Mouse (Mus musculus): ENCODE data around the gene Dnm3.

Dnm3 gene

DNA sequence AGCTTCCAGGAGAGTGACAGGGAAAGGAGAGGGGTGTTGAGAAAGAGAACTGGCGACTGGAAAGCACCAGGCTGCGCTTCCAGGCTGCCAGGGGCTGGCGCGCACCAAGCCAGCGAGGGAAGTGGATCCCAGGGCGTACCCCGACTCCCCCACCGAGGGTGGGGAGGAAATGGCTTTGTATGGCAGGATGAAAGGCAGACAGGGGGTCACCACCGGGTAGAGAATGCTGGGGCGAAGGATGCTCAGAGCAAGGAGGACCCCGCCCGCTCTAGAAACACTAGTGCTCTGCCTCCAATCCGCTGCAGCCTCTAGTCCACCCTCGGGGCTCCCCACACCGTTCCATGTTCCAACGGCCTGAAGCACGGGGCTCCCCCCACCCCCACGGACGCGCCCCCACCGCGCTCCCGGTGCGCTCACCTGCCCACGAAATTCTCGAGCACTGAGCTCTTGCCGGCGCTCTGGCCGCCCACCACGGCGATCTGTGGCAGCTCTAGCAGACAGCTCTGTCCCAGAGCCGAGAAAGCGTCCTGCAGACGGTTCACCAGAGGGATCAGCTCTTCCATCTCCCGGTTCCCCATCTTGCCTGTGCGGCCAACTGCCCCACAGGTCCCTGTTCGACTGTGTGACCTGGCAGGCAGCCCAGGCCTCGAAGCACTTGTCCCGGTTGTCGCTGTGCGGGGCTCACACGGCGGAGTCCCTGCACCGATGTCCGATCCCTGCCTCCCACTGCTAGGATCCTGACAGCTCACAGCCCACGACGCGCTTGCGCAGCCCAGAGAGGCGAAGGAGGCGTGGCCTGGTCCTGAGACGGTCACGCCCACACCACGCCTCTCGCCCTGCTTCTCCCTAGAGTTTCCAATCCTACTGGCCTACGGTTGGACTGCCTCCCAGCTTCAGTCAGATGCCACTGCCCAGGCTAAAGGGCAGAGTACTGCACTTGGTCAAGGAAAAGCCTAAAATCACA is at the start of gene Dnm3:
Dnm3 (minus strand) TSS at position 789 of the 964 bp plus-strand sequence.
- peak; percentile 88 for DNase-seq (ENCODE audit: low read depth, low spot score)

DNA sequence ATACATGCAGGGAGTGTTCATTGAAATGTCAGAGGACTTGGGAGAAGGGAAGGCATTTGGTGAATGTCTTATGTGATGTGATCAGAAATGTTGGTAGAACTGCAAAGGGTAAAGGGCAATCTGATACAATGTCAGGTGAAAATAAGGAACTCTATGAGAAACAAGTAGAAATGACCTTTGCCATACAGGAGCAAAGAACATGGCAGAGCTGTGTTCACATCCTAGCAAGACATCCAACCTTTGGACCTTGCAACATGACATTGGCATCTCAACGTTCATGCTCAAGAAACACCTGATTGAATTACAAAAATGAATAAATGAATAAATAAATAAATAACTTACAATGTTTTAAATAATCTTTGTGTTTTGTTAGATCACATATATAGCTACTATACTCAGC is 37.3 kb upstream of the Dnm3 start:
- no peak for DNase-seq (ENCODE audit: low read depth, low spot score)

DNA sequence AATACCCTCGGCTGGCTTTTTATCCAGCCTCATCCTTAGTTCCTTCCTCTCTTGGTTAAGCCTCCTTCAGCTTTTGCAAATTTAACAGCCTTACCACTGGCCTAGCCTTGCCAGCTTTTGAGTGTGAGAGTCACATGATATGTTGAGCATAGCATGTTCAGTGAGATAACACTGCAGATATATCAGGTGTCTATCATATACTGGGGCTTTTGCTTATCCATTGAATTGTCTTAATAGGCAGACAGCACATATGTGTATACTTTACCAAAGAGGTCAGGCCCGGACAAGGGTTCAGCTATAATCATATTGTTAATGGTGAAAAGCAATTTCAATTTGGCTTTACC is 32.2 kb upstream of the Dnm3 start:
- DNase-seq (ENCODE audit: low read depth, low spot score), result no peak

DNA sequence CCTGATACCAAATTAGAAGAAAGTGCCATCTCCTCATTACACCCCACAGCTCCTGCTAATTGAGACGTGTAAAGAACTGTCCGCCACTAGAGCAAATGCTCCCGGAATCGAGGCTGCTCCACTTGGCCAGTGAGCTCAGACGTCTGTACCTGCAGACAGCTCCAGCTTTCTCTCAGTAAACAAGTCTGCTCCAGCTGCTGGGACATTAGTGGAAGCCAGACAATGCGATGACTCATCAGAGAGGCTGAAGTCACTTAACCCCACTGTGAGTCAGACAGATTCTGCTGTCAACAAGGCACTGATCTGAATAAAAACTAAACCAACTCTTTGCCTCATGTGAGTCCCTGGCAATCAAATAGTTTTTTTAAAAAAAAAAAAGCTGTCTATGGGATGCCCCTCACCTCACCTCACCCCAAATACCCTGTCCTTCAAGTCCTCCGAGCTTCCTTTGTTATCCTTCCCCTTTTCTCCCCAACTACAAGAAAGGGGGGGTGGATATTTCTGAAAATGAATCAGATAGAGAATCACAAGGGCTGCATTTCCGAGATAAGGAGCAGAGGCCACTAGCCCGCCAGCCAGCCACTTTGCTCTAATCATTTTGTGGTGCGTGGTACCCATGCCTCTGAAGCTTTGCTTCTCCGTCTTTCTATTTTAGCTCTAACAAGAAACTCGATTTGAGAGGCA is 31.6 kb upstream of the Dnm3 start:
- no peak for DNase-seq (ENCODE audit: low read depth, low spot score)

DNA sequence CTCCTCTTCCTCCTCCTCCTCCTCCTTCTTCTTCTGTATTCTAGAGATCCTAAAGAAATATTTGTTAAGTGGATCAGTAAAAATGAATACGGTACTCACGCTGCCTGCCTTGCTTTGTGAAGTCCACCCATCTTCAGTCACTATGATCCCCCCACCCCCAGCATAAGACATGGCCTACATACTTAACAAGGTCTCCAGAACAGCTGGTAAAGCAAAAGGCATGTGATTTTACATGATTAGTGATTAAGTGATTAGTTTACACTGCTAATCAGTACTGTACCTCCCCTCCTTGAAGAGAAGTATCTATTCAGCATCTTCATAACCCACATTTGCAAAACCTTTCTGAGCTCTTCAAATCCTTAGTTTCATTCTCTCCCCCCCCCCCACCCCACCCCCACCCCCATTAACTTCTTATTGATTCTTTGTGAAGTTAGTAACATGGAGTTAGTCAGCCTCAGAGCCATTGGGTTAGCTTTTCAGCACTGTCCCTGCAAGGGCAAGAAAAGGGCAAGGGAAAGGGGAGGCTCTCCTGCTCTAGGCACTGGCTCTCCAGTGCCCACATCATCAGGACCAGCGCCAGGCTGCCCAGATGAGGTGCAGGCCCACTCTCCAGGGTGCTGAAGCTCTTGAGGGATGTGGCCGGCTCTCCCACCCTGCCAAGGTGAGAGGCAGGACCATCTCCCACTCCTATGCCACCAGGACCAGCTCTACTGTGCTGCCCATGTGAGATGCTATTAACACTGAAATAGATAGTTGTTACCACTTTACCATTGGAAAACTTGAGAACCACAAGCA is 30.6 kb upstream of the Dnm3 start:
- DNase-seq (ENCODE audit: low read depth, low spot score), result no peak

DNA sequence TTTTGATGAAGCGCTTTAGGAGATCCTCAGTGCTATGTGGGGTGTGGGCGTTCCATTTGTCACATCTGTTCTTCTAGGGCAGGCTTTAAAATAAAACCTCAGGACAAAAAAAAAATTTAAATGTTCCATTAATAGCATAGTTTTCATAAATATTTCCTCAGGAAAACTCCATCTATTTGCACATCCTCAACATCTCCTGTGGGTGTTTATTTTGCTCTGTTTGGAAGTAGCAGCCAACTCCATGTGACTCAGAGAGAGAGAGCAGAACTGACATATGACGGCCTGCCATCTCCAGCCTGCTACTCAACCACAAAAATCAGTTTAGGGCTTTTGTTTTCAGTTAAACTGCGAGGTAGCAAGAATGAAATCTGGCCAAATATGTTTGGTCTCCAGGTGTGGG is 28.7 kb upstream of the Dnm3 start:
- DNase-seq (ENCODE audit: low read depth, low spot score), result no peak

DNA sequence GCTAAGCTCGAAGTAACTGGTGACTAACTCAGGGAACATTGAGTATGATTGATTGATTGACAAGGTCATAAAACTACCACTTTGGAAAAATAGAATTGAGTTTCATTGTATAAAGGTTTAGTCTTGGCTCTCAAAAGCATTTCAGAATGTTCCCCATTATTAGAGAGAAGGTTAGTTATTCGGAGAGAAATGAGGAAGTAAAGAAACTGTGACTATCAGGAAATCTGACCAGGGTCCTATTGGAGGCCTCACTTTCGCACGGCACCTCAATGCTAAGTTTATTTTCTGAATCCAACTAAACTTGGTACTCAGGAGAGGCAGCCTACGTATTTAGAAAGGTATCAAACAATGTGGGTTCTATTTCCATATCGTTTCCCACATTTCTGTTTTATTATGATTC is 27.8 kb upstream of the Dnm3 start:
- no peak for DNase-seq (ENCODE audit: low read depth, low spot score)

DNA sequence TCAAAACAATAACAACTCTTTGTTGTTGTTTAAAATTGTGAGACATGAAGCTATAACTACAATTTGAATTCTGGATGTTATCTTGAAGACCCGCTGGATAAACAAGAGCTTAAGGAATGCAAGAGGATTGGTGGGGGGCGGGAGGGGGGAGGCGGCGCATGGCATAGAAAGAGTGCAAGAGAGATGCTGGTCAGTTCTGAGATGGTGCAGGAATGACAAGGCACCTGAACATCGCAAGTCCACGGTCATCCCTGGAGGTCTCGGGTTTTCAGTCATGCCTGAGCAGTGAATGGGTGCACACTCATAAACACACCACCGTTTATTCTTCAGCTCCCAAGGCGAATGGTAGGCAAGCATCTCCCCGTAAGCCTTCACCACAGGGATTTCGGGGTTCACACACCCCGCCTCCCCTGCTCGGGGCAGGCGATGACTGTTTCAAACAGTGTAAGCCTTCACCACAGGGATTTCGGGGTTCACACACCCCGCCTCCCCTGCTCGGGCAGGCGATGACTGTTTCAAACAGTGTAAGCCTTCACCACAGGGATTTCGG is 1.2 kb downstream of the Dnm3 start:
- no peak for DNase-seq (ENCODE audit: low read depth, low spot score)

DNA sequence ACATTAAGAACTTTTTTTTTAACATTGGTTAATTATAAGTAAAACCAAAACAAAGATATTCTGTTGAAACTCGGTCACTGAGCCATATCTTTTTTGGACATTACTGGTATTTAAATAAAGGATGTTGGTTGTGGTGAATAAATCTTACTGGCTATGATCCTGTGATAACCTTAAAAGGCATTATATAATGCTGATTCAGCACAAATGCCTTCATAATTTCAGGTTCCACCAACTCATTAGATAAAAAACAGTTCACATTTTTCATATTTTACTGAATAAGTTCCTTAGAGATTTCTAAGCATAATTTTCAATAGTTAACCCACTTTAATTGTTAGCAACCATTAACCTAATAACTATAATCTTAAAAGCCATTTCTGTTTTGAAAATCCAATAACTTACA is 4.9 kb downstream of the Dnm3 start:
- DNase-seq (ENCODE audit: low read depth, low spot score), result no peak

DNA sequence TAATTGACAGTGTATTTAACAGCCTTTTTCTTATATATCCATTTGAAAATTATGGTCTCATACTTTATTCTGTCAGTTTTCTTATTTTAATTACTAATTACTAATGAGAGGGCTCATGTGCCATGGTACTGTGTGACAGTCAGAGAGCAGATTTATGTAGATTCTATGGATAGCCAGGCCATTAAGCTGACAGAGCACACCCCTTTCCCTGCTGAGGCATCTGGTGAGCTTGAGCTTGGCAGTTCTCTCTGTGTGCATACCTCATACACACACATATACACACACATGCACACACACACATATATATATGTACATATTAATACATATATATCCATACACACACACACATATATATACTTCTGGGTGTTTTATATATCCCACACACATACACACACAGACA is 6.7 kb downstream of the Dnm3 start:
- DNase-seq (ENCODE audit: low read depth, low spot score), result no peak

DNA sequence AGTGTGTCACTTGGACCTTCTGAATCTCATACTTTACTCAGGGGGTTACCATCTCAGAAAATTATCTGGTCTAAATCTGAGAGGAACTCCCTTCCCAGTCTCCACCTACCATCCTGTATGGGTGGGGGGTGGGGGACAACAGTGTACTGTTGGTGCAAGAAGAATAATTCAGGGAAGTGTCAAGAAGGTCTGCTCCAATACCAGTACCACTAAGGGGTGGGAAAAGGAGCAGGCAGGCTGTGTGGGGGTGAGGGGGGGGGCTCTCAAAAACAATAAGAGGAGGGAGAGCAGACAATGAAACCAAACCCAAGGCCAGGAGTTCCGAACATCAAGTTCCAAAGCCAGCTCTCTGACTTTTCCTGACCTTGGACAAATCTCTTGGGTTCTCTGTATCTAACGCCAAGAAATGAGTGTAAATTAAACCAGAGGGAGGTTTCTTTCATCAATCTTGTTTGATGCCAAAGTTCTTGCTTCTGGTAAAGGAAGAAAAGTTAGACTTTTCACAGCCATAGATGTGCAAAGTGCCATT is 8.0 kb downstream of the Dnm3 start:
- no peak for DNase-seq (ENCODE audit: low read depth, low spot score)

DNA sequence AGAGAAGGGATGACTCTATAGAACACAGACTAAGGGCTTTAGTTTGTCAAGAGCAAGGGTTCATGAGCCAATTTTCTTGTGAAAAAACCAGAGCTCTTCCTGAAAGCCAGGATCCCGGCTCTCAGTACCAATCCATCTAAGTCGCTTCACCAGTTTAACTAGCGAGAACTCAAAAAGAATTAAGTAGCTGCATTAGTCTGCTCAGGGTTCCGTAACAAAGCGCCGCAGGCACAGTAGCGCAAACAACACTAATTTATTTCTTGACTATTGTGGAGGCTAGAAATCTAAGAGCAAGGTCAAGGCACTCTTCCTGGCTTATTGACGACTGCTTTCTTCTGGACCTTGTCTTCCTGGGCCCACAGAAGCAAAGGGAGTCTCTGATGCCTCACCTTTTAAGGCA is 14.2 kb downstream of the Dnm3 start:
- DNase-seq (ENCODE audit: low read depth, low spot score), result no peak

DNA sequence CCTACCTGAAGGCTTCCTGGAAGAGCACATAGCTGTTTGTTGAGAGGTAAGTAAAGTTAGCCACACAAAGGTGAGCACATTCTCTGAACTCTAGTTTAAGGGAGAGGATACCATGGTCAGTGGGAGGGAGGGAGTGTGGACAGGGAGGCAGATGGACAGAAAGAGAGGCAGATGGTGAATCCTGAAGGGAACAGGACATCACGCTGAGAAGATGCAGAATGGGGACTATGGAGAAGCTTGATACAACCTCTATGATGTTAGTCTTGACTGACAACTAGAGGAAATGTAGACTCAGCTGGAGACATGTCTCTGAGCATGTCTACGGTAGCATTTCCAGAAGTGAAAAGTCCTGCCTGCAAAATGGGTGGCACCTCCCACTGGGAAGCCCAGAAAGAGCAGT is 19.1 kb downstream of the Dnm3 start:
- no peak for DNase-seq (ENCODE audit: low read depth, low spot score)

DNA sequence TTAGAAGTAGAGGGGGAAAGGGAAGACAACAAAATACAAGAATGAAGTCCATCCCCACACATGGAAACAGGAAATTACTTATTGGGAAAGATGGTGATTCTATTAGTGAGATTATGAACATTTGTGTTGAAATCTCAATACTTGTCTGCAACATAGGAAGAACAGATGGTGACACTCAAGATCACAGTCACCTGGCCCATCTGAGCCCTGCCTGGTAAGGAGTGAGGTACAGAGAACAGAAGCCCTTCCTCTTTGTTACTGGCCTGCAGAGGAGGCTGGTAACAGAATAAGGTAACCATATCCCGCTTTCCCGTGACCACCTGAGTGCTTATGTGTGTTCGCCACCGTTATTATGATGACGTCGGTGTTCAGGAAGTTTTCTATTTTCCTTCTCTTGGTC is 21.0 kb downstream of the Dnm3 start:
- DNase-seq (ENCODE audit: low read depth, low spot score), result no peak

DNA sequence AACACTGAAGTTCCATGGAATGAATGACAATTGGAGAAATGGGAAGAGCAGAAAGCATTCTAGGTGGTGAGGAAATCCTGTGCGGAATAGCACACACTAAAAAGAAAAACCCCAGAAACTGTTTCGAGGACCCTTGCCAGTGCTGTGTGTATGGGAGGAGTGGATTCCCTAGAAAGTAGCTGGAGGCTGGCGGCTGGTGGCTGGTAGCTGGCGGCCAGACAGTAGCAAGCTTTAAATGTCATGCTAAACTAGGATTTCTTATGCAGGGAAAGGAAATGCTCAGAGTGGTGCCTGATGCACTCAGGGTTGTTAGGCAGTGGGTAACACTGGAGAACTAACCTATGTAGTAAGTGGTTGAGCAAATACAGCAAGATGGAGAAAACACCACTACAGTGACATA is 21.4 kb downstream of the Dnm3 start:
- DNase-seq (ENCODE audit: low read depth, low spot score), result no peak

DNA sequence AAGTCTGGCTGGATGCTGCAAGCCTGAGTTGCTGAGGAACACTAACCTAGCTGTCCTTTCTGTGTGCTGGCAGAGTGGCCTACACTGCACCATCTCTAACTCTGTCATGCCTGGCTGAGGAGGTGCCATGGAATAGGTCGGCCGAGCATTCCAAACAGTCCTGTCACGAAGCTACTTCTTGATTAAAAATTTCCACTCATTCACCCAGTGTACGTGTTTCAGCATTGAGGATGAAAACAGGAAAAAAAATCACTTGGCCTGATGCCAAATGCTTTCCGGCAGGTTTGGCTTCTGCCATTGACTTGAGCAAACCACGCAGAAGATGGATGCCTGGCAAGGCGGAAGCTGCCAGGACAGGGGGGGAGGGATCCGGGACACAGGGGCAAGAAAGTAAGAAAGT is 24.3 kb downstream of the Dnm3 start:
- peak; percentile 10 for DNase-seq (ENCODE audit: low read depth, low spot score)

DNA sequence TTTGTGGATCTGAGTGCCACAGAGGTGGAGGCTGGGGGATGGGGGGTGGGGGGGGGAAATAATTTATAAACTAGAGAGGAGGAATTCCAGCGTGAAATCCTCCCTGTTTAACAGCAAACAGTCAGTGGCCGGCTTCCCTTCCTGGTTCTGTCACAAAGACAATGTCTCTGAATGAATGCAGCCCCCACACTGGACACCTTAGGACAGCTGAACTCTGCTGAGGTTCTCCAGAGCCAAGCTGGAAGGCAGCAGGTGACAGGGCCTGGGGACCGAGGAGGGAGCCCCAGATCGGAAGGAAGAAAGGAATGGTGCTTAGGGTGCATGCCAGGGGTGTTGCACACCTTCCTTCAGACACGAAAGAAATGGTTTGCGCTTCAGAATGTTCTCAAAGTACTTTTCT is 24.8 kb downstream of the Dnm3 start:
- no peak for DNase-seq (ENCODE audit: low read depth, low spot score)

DNA sequence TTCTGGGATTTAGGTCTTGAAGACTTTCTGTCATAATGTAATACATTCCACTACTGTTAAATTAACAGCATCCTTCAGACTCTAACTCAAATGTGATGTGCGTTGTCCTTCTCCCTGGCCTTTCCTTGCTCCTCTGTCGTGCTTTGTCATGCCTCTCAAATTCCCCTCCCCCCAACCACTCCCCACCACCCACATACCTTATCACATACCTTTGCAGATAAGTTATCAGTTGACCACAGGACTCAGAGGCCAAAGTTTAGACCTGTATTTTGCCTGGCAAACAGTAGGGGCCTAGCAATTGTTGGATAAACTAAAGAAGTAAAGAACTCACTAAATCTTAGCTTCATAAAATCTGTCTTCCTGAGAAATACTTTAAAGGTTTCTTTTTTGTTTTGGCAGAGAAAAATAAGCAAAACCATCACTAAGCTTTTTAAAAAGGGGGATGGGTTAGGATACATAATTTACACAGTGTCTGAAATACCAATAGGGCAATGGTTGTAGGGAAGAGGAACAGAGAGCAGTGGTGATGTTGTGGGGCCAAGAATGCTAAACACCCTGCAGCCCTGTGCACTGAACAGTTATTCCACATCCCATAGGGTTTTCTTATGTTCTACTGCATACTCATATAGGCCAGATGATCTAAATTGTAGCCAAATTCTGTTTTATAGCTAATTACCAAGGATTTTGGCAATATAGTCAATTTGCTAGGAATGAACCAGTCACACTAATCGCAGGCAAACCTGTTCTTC is 28.5 kb downstream of the Dnm3 start:
- DNase-seq (ENCODE audit: low read depth, low spot score), result no peak

DNA sequence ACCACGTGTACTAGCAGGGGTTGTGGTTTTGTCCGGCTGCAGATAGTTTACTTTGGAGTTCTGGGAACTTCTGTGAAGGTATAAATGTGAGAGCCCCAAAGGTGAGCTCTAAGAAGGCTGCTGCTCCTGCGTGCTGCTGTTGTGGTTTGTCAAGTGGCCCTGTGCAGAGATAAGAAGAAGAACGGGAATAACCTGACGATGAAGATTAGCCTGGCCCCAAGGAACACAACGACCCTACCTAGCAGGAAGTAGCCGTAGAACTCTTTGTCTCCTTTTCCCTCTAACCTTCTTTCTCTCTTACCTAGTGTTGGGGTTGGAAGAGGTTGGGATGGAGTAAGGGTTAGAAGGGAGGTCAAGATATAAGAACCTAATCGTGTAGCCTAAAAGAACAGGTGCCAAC is 33.0 kb downstream of the Dnm3 start:
- DNase-seq (ENCODE audit: low read depth, low spot score), result no peak

DNA sequence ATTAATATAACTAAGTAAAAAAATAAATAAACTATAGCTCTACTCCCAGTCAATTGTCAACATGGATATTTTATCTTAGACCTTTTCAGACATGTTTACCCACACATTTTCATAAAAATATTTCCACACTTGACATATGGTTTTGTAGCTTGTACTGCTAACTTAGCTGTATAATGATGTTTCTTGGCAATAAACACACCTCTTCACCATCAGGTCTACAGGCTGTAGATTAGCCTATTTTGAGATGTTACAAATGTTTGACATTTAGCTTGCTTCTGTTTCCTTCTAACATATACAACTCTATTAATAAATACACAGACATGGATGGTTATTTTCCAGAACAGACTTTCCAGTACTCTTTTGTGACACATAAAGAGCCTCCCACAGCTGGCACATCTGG is 38.3 kb downstream of the Dnm3 start:
- no peak for DNase-seq (ENCODE audit: low read depth, low spot score)

DNA sequence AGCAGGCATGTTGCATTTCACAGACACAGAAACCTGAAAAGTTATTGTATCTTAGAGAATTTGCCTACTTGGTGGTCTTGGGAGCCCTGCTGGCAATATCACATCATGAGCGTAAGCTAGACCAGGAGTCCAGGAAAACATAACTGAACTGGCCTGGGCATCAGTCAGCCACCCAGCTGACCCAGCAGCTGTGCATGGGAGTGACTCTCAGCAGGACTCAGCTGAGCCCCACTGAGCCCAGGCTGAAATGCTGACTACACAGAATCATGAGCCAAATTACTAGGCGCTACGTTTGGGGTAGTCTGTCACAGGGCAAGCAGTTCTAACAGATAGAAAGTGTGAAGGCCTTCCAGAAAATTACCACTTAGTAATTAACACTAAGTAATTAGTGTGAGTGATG is 41.2 kb downstream of the Dnm3 start:
- DNase-seq (ENCODE audit: low read depth, low spot score), result no peak
